In genomic region chr1:164456731-164457130, GRCm38 (mm10) we compare ENCODE assay signal across 8 mouse cellular contexts. TPM values are rescaled to one million over a fixed set of nuclear protein-coding genes. Genes with fewer than 3 reads are reported as not detected.
A peak's percentile ranks its signal among the peaks of the same experiment; 100 is the strongest.
DNase-seq lines count a peak whose midpoint lies in the region; ATAC-seq and TF ChIP-seq lines count a peak whose summit lies in the region.

No protein-coding gene starts in this region.

- ATAC-seq in kidney, postnatal 0 days (replicated peaks; ENCODE audit: low FRiP score, low read depth) = no peak
- ATAC-seq in embryonic facial prominence, embryonic 14.5 days (ENCODE audit: low read depth) = no peak
- ATAC-seq in limb, embryonic 12.5 days (ENCODE audit: insufficient number of reproducible peaks, insufficient read depth, low FRiP score, low TSS enrichment, low read depth) = no peak
- no peak for ATAC-seq in stomach, embryonic 15.5 days (ENCODE audit: insufficient read depth, low FRiP score, low read depth)

- no peaks in the 10 kb centered on the region for H3K27me3 ChIP-seq in kidney, postnatal 0 days (ENCODE audit: insufficient read depth, low read length)
- H3K27me3 ChIP-seq in embryonic facial prominence, embryonic 14.5 days (replicated peaks; ENCODE audit: control insufficient read depth, insufficient read depth, low read length) = peaks cover 48% of the 10 kb centered on the region
- peaks cover 66% of the 10 kb centered on the region for H3K27me3 ChIP-seq in limb, embryonic 12.5 days
- peaks cover 10% of the 10 kb centered on the region for H3K27me3 ChIP-seq in stomach, embryonic 15.5 days (replicated peaks)

- H3K4me2 ChIP-seq in kidney, postnatal 0 days (ENCODE audit: low read length) = peak overlapping the region; percentile 69
- peak overlapping the region; percentile 88 for H3K4me2 ChIP-seq in embryonic facial prominence, embryonic 14.5 days (ENCODE audit: low read depth, low read length)
- peak overlapping the region; percentile 84 for H3K4me2 ChIP-seq in limb, embryonic 12.5 days
- peak overlapping the region; percentile 68 for H3K4me2 ChIP-seq in stomach, embryonic 15.5 days

- H3K4me3 ChIP-seq in kidney, postnatal 0 days (replicated peaks; ENCODE audit: low read depth, low read length) = peak overlapping the region; percentile 73
- H3K4me3 ChIP-seq in embryonic facial prominence, embryonic 14.5 days (ENCODE audit: low read depth, low read length) = peak overlapping the region; percentile 70
- peak overlapping the region; percentile 62; the same call in 1 of the 2 replicates for H3K4me3 ChIP-seq in limb, embryonic 12.5 days (replicated peaks)
- peak overlapping the region; percentile 68 for H3K4me3 ChIP-seq in stomach, embryonic 15.5 days (replicated peaks)

- no peaks in the 10 kb centered on the region for H3K4me1 ChIP-seq in kidney, postnatal 0 days (replicated peaks; ENCODE audit: insufficient read depth, low read length)
- peaks cover 11% of the 10 kb centered on the region for H3K4me1 ChIP-seq in embryonic facial prominence, embryonic 14.5 days (ENCODE audit: control insufficient read depth, insufficient read depth, low read length)
- H3K4me1 ChIP-seq in limb, embryonic 12.5 days (replicated peaks) = peaks cover 35% of the 10 kb centered on the region
- H3K4me1 ChIP-seq in stomach, embryonic 15.5 days = peaks cover 12% of the 10 kb centered on the region

- no peak for TF ChIP-seq CTCF in kidney, postnatal 0 days (IDR thresholded peaks at IDR 0.05; ENCODE audit: low read depth)

- no peaks in the 10 kb centered on the region for H3K9me3 ChIP-seq in kidney, postnatal 0 days (replicated peaks; ENCODE audit: low read length)
- no peaks in the 10 kb centered on the region for H3K9me3 ChIP-seq in embryonic facial prominence, embryonic 14.5 days (ENCODE audit: control insufficient read depth, low read length)
- H3K9me3 ChIP-seq in limb, embryonic 12.5 days = no peaks in the 10 kb centered on the region
- H3K9me3 ChIP-seq in stomach, embryonic 15.5 days = no peaks in the 10 kb centered on the region

- peak overlapping the region; percentile 91 for H3K27ac ChIP-seq in kidney, postnatal 0 days
- no peak overlapping the region for H3K27ac ChIP-seq in embryonic facial prominence, embryonic 14.5 days (replicated peaks; ENCODE audit: low read depth, low read length)
- no peak overlapping the region for H3K27ac ChIP-seq in limb, embryonic 12.5 days
- peak overlapping the region; percentile 95 for H3K27ac ChIP-seq in stomach, embryonic 15.5 days

- peak overlapping the region; percentile 93 for H3K9ac ChIP-seq in kidney, postnatal 0 days (ENCODE audit: low read depth, low read length)
- peak overlapping the region; percentile 69 for H3K9ac ChIP-seq in embryonic facial prominence, embryonic 14.5 days (ENCODE audit: low read depth, low read length)
- no peak overlapping the region for H3K9ac ChIP-seq in limb, embryonic 12.5 days (replicated peaks)
- H3K9ac ChIP-seq in stomach, embryonic 15.5 days = peak overlapping the region; percentile 63

- H3K36me3 ChIP-seq in kidney, postnatal 0 days (ENCODE audit: insufficient read depth, low read length) = no peaks in the 10 kb centered on the region
- no peaks in the 10 kb centered on the region for H3K36me3 ChIP-seq in embryonic facial prominence, embryonic 14.5 days (ENCODE audit: control insufficient read depth, insufficient read depth, low read length)
- H3K36me3 ChIP-seq in limb, embryonic 12.5 days = no peaks in the 10 kb centered on the region
- H3K36me3 ChIP-seq in stomach, embryonic 15.5 days = no peaks in the 10 kb centered on the region

- WGBS in kidney, postnatal 0 days = 6% methylated on average over 8 of the region's 8 CpGs
- 4% methylated on average over 8 of the region's 8 CpGs for WGBS in embryonic facial prominence, embryonic 14.5 days
- 7% methylated on average over 8 of the region's 8 CpGs for WGBS in limb, embryonic 12.5 days
- WGBS in stomach, embryonic 15.5 days = 7% methylated on average over 8 of the region's 8 CpGs

- DNase-seq in kidney, postnatal 0 days (ENCODE audit: low spot score) = no peak
- DNase-seq in kidney, postnatal 4 days = no peak
- DNase-seq in T-cell, adult 2 months (ENCODE audit: low spot score) = peak; percentile 45
- no peak for DNase-seq in embryonic facial prominence, embryonic 14.5 days (ENCODE audit: low spot score)
- DNase-seq in urinary bladder, postnatal 14 days (ENCODE audit: low spot score) = no peak
- no peak for DNase-seq in kidney, adult 11 months

RNA-seq across cellular contexts. Expression of gene Atp1b1, which starts 1.4 kb away (rescaled TPM):
- 720 and 731 TPM in 2 replicates for polyA plus RNA-seq in kidney, postnatal 0 days (2015; fragmentation: Nextera tagmentation; extraction: Ambion mirVana)
- 37.0 and 44.0 TPM in 2 replicates for polyA plus RNA-seq in embryonic facial prominence, embryonic 14.5 days (2014; fragmentation: Nextera tagmentation; extraction: Ambion mirVana)
- polyA plus RNA-seq in limb, embryonic 12.5 days (2016; fragmentation: Nextera tagmentation; extraction: Ambion mirVana) = 3.3 and 3.6 TPM in 2 replicates
- 143 and 162 TPM in 2 replicates for polyA plus RNA-seq in stomach, embryonic 15.5 days (2015; fragmentation: Nextera tagmentation; extraction: Ambion mirVana)

Comparison
In these comparisons a context has a peak if more than half of its experiments do, and no peak if none do; other contexts are left out.
1. H3K27ac ChIP-seq: peak in kidney, postnatal 0 days (single experiment) and stomach, embryonic 15.5 days (single experiment); none in embryonic facial prominence, embryonic 14.5 days (single experiment) and limb, embryonic 12.5 days (single experiment).
2. Peak in every context shown above with its lines, with median percentiles within 50 percentile points of each other: H3K4me2 ChIP-seq and H3K4me3 ChIP-seq.